Mouse (Mus musculus): Measurements from ENCODE around the gene Hoxa10.

DNA sequence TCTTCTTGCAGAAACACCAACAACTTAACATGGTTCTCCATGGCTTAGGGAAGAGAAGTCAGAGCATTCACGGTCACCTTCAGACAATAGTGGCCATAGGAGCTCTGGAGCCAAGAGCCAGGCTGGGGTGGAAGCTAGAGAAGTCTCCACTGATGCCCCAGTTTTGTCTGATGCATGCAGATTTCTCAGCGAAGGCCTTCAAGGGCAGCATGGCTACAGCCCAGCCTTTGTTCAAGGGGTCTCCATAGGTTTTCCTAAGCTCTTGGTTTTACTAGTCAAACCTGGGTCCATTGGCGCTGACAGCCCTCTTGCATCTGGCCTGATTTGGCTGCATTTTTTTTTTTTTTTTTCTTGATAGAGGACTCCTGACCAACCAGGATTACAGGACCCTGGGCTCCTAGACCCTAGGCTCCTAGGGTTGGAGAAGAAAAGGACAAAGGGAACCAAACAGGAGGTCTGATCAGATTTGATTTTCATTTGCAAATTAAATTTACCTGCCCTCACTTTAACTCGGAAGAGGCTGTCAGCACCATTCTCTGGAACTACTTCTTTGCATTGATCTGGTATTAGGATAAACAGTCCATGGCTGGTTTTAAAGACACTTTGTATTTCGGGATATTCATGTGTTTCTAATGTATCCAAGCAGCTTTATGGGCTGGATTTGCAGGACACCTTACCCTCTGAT is 23.6 kb upstream of the Hoxa10 start:
- TF ChIP-seq CTCF (IDR thresholded peaks at IDR 0.05; ENCODE audit: low read depth), result no peak
- no peak for TF ChIP-seq EP300 (IDR thresholded peaks at IDR 0.05; ENCODE audit: low read depth)
